Mouse (Mus musculus) cerebellum, adult 2 months (tissue): ENCODE measurements at regions not wholly inside any gene's neighbourhood (a gene's known extent, or its start where the extent isn't known, plus 50 kb on each side); places are given as distances from the start of the nearest gene placed in this dataset.

Experiments
- DNase-seq, 2 experiments: peaks; one replicate each; pipeline ENCODE4 v3.0.0; 2021
- H3K27ac ChIP-seq: fragments of 200-500 bp; 2 replicates; pipeline ENCODE4 v1.5.1; 2012; ENCODE audit warnings: low read length, control low read depth, inconsistent platforms; ENCODE audit not compliant: insufficient read depth
- H3K27me3 ChIP-seq: fragments of 200-500 bp; 2 replicates; pipeline ENCODE4 v1.6.1; 2012; ENCODE audit warnings: inconsistent platforms, mild to moderate bottlenecking, low read length, moderate library complexity; ENCODE audit not compliant: control insufficient read depth, insufficient read depth
- H3K4me1 ChIP-seq: fragments of 200-500 bp; 2 replicates; pipeline ENCODE4 v1.6.1; 2011; ENCODE audit warnings: low read length; ENCODE audit not compliant: control insufficient read depth, insufficient read depth
- H3K4me3 ChIP-seq: fragments of 200-500 bp; replicated peaks from 2 replicates; pipeline ENCODE3; 2011; ENCODE audit warnings: mild to moderate bottlenecking, low read depth, low read length, control low read depth; ENCODE audit not compliant: insufficient read depth
- CTCF ChIP-seq: fragments of 200-500 bp; IDR thresholded peaks from 2 replicates; pipeline ENCODE4 v1.5.1; 2011; ENCODE audit warnings: low read depth, mild to moderate bottlenecking, control low read depth, low read length, moderate library complexity, borderline replicate concordance; ENCODE audit not compliant: insufficient read depth
- POLR2A ChIP-seq: fragments of 200-500 bp; IDR thresholded peaks from 2 replicates; pipeline ENCODE4 v1.6.1; 2011; ENCODE audit warnings: low read length, control low read depth, borderline replicate concordance; ENCODE audit not compliant: insufficient read depth
- WGBS: fragments of 180-500 bp; shearing (Covaris S2); methylation state at CpG from one replicate; pipeline ENCODE4 v1.1.7; 2018; 5-methylcytosine and 5-hydroxymethylcytosine counted together

GRCm38 (mm10) chr2:172094159-172094558 is 50.9 kb upstream of the Cbln4 start:
- 85% methylated on average over 7 of the region's 7 CpGs for WGBS
- H3K27me3 ChIP-seq = no peaks in the 10 kb centered on the region
- H3K4me3 ChIP-seq = no peak overlapping the region
- H3K27ac ChIP-seq = no peak overlapping the region
- H3K4me1 ChIP-seq = no peaks in the 10 kb centered on the region
- DNase-seq = no peak
- TF ChIP-seq CTCF = no peak
- no peak for TF ChIP-seq POLR2A

- no peak overlapping the region for H3K27ac ChIP-seq
- no peak for DNase-seq
- no peaks in the 10 kb centered on the region for H3K27me3 ChIP-seq
- TF ChIP-seq CTCF (no peak), POLR2A (no peak)
- WGBS = 58% methylated on average over 18 of the region's 18 CpGs
- H3K4me1 ChIP-seq = peaks cover 5% of the 10 kb centered on the region; the same call in 1 of the 2 replicates
- H3K4me3 ChIP-seq = no peak overlapping the region
These were observed 60.8 kb upstream of the Cbln4 start for GRCm38 (mm10) chr2:172103881-172104655.

- WGBS = 12% methylated on average over 10 of the region's 10 CpGs
- H3K4me3 ChIP-seq = peak overlapping the region; percentile 40
- TF ChIP-seq POLR2A (no peak), CTCF (no peak)
- peaks cover 5% of the 10 kb centered on the region; the same call in 1 of the 2 replicates for H3K4me1 ChIP-seq
- no peaks in the 10 kb centered on the region for H3K27me3 ChIP-seq
- H3K27ac ChIP-seq = no peak overlapping the region
- DNase-seq = peak; percentile 61 to 71
These were observed 62.0 kb upstream of the Cbln4 start for GRCm38 (mm10) chr2:172105241-172105640.

- H3K27ac ChIP-seq = no peak overlapping the region
- TF ChIP-seq CTCF (no peak), POLR2A (no peak)
- H3K4me1 ChIP-seq = no peaks in the 10 kb centered on the region; the same call in 1 of the 2 replicates
- H3K27me3 ChIP-seq = no peaks in the 10 kb centered on the region
- H3K4me3 ChIP-seq = no peak overlapping the region
- no peak for DNase-seq
- WGBS = 52% methylated on average over 3 of the region's 3 CpGs
These were observed 67.4 kb upstream of the Cbln4 start for GRCm38 (mm10) chr2:172110706-172111105.

- DNase-seq = no peak
- 72% methylated on average over 13 of the region's 13 CpGs for WGBS
- no peak overlapping the region for H3K27ac ChIP-seq
- H3K27me3 ChIP-seq = no peaks in the 10 kb centered on the region
- TF ChIP-seq POLR2A (no peak), CTCF (no peak)
- H3K4me1 ChIP-seq = no peaks in the 10 kb centered on the region
- no peak overlapping the region for H3K4me3 ChIP-seq
These were observed 70.4 kb upstream of the Cbln4 start for GRCm38 (mm10) chr2:172113639-172114038.

- no peak for TF ChIP-seq CTCF
- TF ChIP-seq POLR2A = no peak
- Histone ChIP-seq H3K4me1 (no peaks in the 10 kb centered on the region), H3K4me3 (no peak overlapping the region), H3K27me3 (no peaks in the 10 kb centered on the region), H3K27ac (no peak overlapping the region)
- DNase-seq = no peak
- WGBS = 55% methylated on average over 10 of the region's 10 CpGs
These were observed 72.4 kb upstream of the Cbln4 start for GRCm38 (mm10) chr2:172115604-172116206.

GRCm38 (mm10) chr2:172127517-172127916 is 84.3 kb upstream of the Cbln4 start:
- no peak for TF ChIP-seq CTCF
- TF ChIP-seq POLR2A = no peak
- Histone ChIP-seq H3K27me3 (no peaks in the 10 kb centered on the region), H3K27ac (no peak overlapping the region), H3K4me1 (no peaks in the 10 kb centered on the region), H3K4me3 (no peak overlapping the region)
- DNase-seq = no peak
- whole genome bisulfite sequencing = 86% methylated on average over 2 of the region's 2 CpGs

- TF ChIP-seq POLR2A (no peak), CTCF (no peak)
- Histone ChIP-seq H3K4me1 (no peaks in the 10 kb centered on the region), H3K27me3 (no peaks in the 10 kb centered on the region), H3K27ac (no peak overlapping the region), H3K4me3 (no peak overlapping the region)
- no peak for DNase-seq
- 8% methylated on average over 1 of the region's 1 CpGs for whole genome bisulfite sequencing
These were observed 88.0 kb upstream of the Cbln4 start for GRCm38 (mm10) chr2:172131232-172131631.
